Mouse (Mus musculus): ENCODE data around the gene Hs6st3.

DNA sequence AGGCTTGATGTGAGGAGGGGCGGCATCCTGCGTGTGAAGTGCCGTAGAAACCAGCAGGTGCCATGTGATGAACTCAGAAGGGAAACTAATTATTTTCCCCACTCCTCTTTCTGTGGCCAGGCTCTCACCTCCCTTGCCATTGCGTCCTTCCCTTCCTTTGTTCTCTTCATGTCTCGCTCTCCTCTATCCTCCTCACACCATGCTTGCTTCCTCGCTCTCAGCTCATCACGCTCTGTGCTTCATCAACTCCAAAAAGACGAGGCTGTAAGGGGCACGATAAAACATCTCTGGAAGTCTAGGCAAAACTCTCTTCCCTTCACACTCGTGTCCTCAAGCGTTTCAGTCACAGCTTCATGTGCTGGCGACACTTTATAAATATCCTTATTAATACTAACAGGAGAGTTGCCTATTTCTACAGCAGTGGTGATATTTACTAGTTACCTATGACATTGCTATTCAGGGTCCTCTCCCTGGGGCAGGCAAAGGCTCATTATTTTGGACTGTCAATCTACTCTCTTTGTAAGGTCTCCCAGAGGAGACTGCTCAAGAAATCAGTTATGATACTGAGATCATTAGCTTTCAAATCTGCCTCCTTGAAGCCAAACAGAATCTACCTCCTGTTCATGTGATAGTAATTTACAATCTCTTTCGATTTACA lies 394.9 kb downstream of the Hs6st3 start:
- no peak for TF ChIP-seq POLR2A (IDR thresholded peaks at IDR 0.05; ENCODE audit: insufficient read depth, low read length)
- TF ChIP-seq CTCF (IDR thresholded peaks at IDR 0.05; ENCODE audit: low read depth, low read length), result no peak
- no peak for TF ChIP-seq EP300 (IDR thresholded peaks at IDR 0.05; ENCODE audit: insufficient read depth, low read depth, low read length)

Data from ES-Bruce4 (cell line).